Mouse (Mus musculus) CH12.LX (cell line): ENCODE measurements at regions not wholly inside any gene's neighbourhood (a gene's known extent, or its start where the extent isn't known, plus 50 kb on each side); places are given as distances from the start of the nearest gene placed in this dataset.

Experiments used
- DNase-seq: peaks from one replicate; pipeline ENCODE4 v3.0.0-alpha.2; 2013; ENCODE audit errors: extremely low read depth
- H3K27ac ChIP-seq: 2 replicates; pipeline ENCODE4 v1.5.1; 2012; ENCODE audit warnings: low read depth, mild to moderate bottlenecking, control low read depth, moderate library complexity; ENCODE audit not compliant: insufficient read depth
- H3K27me3 ChIP-seq: replicated peaks from 2 replicates; pipeline ENCODE3; 2012; ENCODE audit warnings: inconsistent platforms
- H3K36me3 ChIP-seq, 2 experiments: replicated peaks in 1 of 2; 2 replicates each; pipeline versions ENCODE3 to v1.6.1; 2012; ENCODE audit warnings: inconsistent platforms in 1 of 2, low read length in 1 of 2, mild to moderate bottlenecking in 1 of 2, mixed read lengths in 1 of 2, moderate library complexity in 1 of 2; ENCODE audit not compliant: control insufficient read depth in 1 of 2, insufficient read depth in 1 of 2
- H3K4me1 ChIP-seq, 2 experiments: 2 replicates each; pipeline ENCODE4 v1.6.1; 2012; ENCODE audit warnings: inconsistent platforms in 1 of 2, moderate library complexity in 1 of 2; ENCODE audit not compliant: insufficient read depth in 2 of 2, control insufficient read depth in 1 of 2
- H3K4me2 ChIP-seq: 2 replicates; pipeline ENCODE4 v1.6.1; 2012; ENCODE audit warnings: low read depth, mild to moderate bottlenecking, control low read depth; ENCODE audit not compliant: poor library complexity, insufficient read depth, severe bottlenecking
- H3K4me3 ChIP-seq, 3 experiments: fragments of 150-350 bp in 1 of 3; sonication (generic) in 1 of 3; replicated peaks in 1 of 3; 2 replicates each; pipeline versions ENCODE3 to v1.5.1; 2011 to 2012; ENCODE audit warnings: low read depth in 2 of 3, low read length in 2 of 3, mild to moderate bottlenecking in 2 of 3, moderate library complexity in 2 of 3, control low read depth in 1 of 3, improper control_type of control experiment in 1 of 3, inconsistent platforms in 1 of 3, mixed read lengths in 1 of 3; ENCODE audit not compliant: poor library complexity in 1 of 3
- H3K79me2 ChIP-seq: replicated peaks from 2 replicates; pipeline ENCODE4 v1.6.1; 2012; ENCODE audit warnings: mild to moderate bottlenecking, moderate library complexity; ENCODE audit not compliant: control insufficient read depth, poor library complexity, insufficient read depth, severe bottlenecking; ENCODE audit errors: extremely low read depth
- H3K9ac ChIP-seq: 2 replicates; pipeline ENCODE4 v1.6.1; 2012; ENCODE audit warnings: low read depth, mild to moderate bottlenecking, control low read depth, moderate library complexity; ENCODE audit not compliant: insufficient read depth
- H3K9me3 ChIP-seq: replicated peaks from 2 replicates; pipeline ENCODE3; 2012; ENCODE audit warnings: low read length, inconsistent platforms, mixed read lengths
- BHLHE40 ChIP-seq: IDR thresholded peaks from 2 replicates; pipeline ENCODE4 v1.6.1; 2011; ENCODE audit warnings: mild to moderate bottlenecking, low read depth, low read length, improper control_type of control experiment
- CHD2 ChIP-seq: IDR thresholded peaks from 2 replicates; pipeline ENCODE4 v1.6.1; 2011; ENCODE audit warnings: low read length, improper control_type of control experiment
- CTCF ChIP-seq, 2 experiments: IDR thresholded peaks in 1 of 2; conservative IDR thresholded peaks in 1 of 2; 2 replicates each; pipeline ENCODE4 v1.5.1; 2011 to 2012; ENCODE audit warnings: low read depth in 2 of 2, low read length in 2 of 2, improper control_type of control experiment in 1 of 2, inconsistent platforms in 1 of 2, mild to moderate bottlenecking in 1 of 2, moderate library complexity in 1 of 2
- E2F4 ChIP-seq: IDR thresholded peaks from 2 replicates; pipeline ENCODE4 v1.6.1; 2011; ENCODE audit warnings: low read depth, low read length, improper control_type of control experiment; ENCODE audit not compliant: insufficient replicate concordance
- EP300 ChIP-seq: IDR thresholded peaks from 2 replicates; pipeline ENCODE4 v1.6.1; 2011; ENCODE audit warnings: low read length, improper control_type of control experiment
- ETS1 ChIP-seq: conservative IDR thresholded peaks from 2 replicates; pipeline ENCODE4 v1.6.1; 2012; ENCODE audit warnings: low read depth, mild to moderate bottlenecking, inconsistent platforms, low read length, improper control_type of control experiment, moderate library complexity
- GABPA ChIP-seq: IDR thresholded peaks from 2 replicates; pipeline ENCODE4 v1.6.1; 2012; ENCODE audit warnings: low read depth, low read length, improper control_type of control experiment, inconsistent platforms; ENCODE audit not compliant: insufficient replicate concordance
- HCFC1 ChIP-seq: IDR thresholded peaks from 2 replicates; pipeline ENCODE4 v1.6.1; 2012; ENCODE audit warnings: low read depth, mild to moderate bottlenecking, inconsistent platforms, low read length, improper control_type of control experiment
- IRF4 ChIP-seq: IDR thresholded peaks from 2 replicates; pipeline ENCODE4 v1.6.1; 2014; ENCODE audit warnings: low read depth, mild to moderate bottlenecking, inconsistent platforms, low read length, improper control_type of control experiment
- JUN ChIP-seq: IDR thresholded peaks from 2 replicates; pipeline ENCODE4 v1.6.1; 2011; ENCODE audit warnings: low read depth, mild to moderate bottlenecking, low read length, improper control_type of control experiment, moderate library complexity; ENCODE audit not compliant: insufficient read depth
- KAT2A ChIP-seq: IDR thresholded peaks from 2 replicates; pipeline ENCODE4 v1.6.1; 2012; ENCODE audit warnings: low read length, improper control_type of control experiment, inconsistent platforms; ENCODE audit not compliant: insufficient replicate concordance
- MAFK ChIP-seq: IDR thresholded peaks from 2 replicates; pipeline ENCODE4 v1.6.1; 2011; ENCODE audit warnings: low read length, improper control_type of control experiment; ENCODE audit not compliant: insufficient replicate concordance
- MEF2A ChIP-seq: IDR thresholded peaks from 2 replicates; pipeline ENCODE4 v1.6.1; 2014; ENCODE audit warnings: low read depth, mild to moderate bottlenecking, inconsistent platforms, low read length, improper control_type of control experiment, borderline replicate concordance
- NELFE ChIP-seq: IDR thresholded peaks from 2 replicates; pipeline ENCODE4 v1.6.1; 2011; ENCODE audit warnings: low read depth, low read length, improper control_type of control experiment
- NRF1 ChIP-seq: IDR thresholded peaks from 2 replicates; pipeline ENCODE4 v1.6.1; 2014; ENCODE audit warnings: low read depth, mild to moderate bottlenecking, inconsistent platforms, low read length, improper control_type of control experiment, moderate library complexity
- POLR2A ChIP-seq: IDR thresholded peaks from 2 replicates; pipeline ENCODE4 v1.6.1; 2011; ENCODE audit warnings: low read depth, mild to moderate bottlenecking, improper control_type of control experiment, low read length
- POLR2AphosphoS2 ChIP-seq: IDR thresholded peaks from 2 replicates; pipeline ENCODE4 v1.6.1; 2011; ENCODE audit warnings: low read depth, low read length, improper control_type of control experiment
- RAD21 ChIP-seq: IDR thresholded peaks from 2 replicates; pipeline ENCODE4 v1.6.1; 2011; ENCODE audit warnings: low read depth, mild to moderate bottlenecking, low read length, improper control_type of control experiment, moderate library complexity
- SMC3 ChIP-seq: IDR thresholded peaks from 2 replicates; pipeline ENCODE4 v1.6.1; 2011; ENCODE audit warnings: low read depth, low read length, improper control_type of control experiment
- TBP ChIP-seq: conservative IDR thresholded peaks from 2 replicates; pipeline ENCODE4 v1.6.1; 2011; ENCODE audit warnings: low read depth, low read length, improper control_type of control experiment
- ZKSCAN1 ChIP-seq: IDR thresholded peaks from 2 replicates; pipeline ENCODE4 v1.6.1; 2012; ENCODE audit warnings: low read depth, inconsistent platforms, low read length, improper control_type of control experiment, borderline replicate concordance
- ZMIZ1 ChIP-seq: IDR thresholded peaks from 2 replicates; pipeline ENCODE4 v1.6.1; 2012; ENCODE audit warnings: low read depth, mild to moderate bottlenecking, inconsistent platforms, low read length, improper control_type of control experiment
- dilution Hi-C: fragments of 300-500 bp; cut with MboI; formaldehyde crosslinking; loops from 2 replicates; pipeline ENCODE4 v1.14.3; 2020; ENCODE audit warnings: low sequenced_read_pairs; ENCODE audit not compliant: extremely low pct_unique_long_range_greater_than_20kb, extremely low pct_ligation_motif_present
- in situ Hi-C: fragments of 300-500 bp; cut with MboI; formaldehyde crosslinking; loops from 3 replicates; pipeline ENCODE4 v1.14.3; 2019; ENCODE audit warnings: low sequenced_read_pairs, low pct_ligation_motif_present, low pct_unique_long_range_greater_than_20kb, mixed read lengths

- no peak overlapping the region for H3K9ac ChIP-seq
- H3K79me2 ChIP-seq: no peaks in the 10 kb centered on the region
- H3K4me2 ChIP-seq: no peak overlapping the region
- H3K4me1 ChIP-seq: no peaks in the 10 kb centered on the region
- dilution Hi-C loops: no loop called here
- TF ChIP-seq POLR2A: no peak
- no peak for TF ChIP-seq NELFE
- no peak for TF ChIP-seq MAFK
- no peak for TF ChIP-seq HCFC1
- no peak for TF ChIP-seq RAD21
- no peak for TF ChIP-seq BHLHE40
- no peak for TF ChIP-seq POLR2AphosphoS2
- TF ChIP-seq CTCF (conservative IDR thresholded peaks at IDR 0.05 in 1 of 2, IDR thresholded peaks at IDR 0.05 in 1 of 2; ENCODE audit: low read depth in 2 of 2, low read length in 2 of 2): no peak
- TF ChIP-seq NRF1: no peak
- no peak for TF ChIP-seq CHD2
- TF ChIP-seq ZMIZ1: no peak
- no peak for TF ChIP-seq IRF4
- no peak for TF ChIP-seq ETS1
- no peak for TF ChIP-seq GABPA
- TF ChIP-seq ZKSCAN1: no peak
- TF ChIP-seq E2F4: no peak
- no peak for TF ChIP-seq KAT2A
- TF ChIP-seq MEF2A: no peak
- TF ChIP-seq EP300: no peak
- no peak for TF ChIP-seq JUN
- in situ Hi-C loops: no loop called here
- no peak overlapping the region for H3K27ac ChIP-seq
- H3K27me3 ChIP-seq: peaks cover 72% of the 10 kb centered on the region
- H3K9me3 ChIP-seq: no peaks in the 10 kb centered on the region
- no peak for DNase-seq
- H3K36me3 ChIP-seq: no peaks in the 10 kb centered on the region
- no peak overlapping the region for H3K4me3 ChIP-seq
Measured at GRCm38 (mm10) chr7:136161526-136161925, 445.4 kb upstream of the Mki67 start.

DNA sequence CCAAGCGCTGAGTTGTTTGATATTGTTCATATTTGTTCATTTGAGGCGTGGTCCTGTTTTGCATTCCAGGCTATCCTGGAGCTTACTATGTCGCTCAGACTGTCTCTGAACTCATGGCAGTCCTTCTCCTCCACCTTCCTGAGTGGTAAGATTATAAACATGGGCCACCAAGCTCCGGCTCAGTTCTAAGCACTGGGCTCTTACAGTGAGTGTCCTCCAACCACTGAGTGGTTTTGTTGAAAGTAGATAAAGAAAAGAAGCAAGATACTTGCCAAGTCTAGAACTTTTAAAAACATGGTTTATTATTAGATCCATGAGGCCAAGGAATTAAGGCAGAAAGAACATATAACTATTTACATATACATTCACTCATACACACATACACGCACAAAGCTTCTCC, 448.7 kb upstream of the Mki67 start:
- Histone ChIP-seq H3K36me3 (no peaks in the 10 kb centered on the region), H3K9me3 (no peaks in the 10 kb centered on the region), H3K27me3 (peaks cover 86% of the 10 kb centered on the region), H3K4me3 (no peak overlapping the region), H3K79me2 (no peaks in the 10 kb centered on the region), H3K27ac (no peak overlapping the region), H3K4me1 (no peaks in the 10 kb centered on the region), H3K4me2 (no peak overlapping the region), H3K9ac (no peak overlapping the region)
- dilution Hi-C loops (no loop called here), in situ Hi-C loops (no loop called here)
- TF ChIP-seq GABPA (no peak), JUN (no peak), SMC3 (no peak), NELFE (no peak), TBP (no peak)
- DNase-seq: no peak
